Mouse (Mus musculus) left cerebral cortex, postnatal 10 days (tissue): ENCODE measurements at regions not wholly inside any gene's neighbourhood (a gene's known extent, or its start where the extent isn't known, plus 50 kb on each side); places are given as distances from the start of the nearest gene placed in this dataset.

Experiments
- DNase-seq, 2 experiments: peaks; one replicate each; pipeline ENCODE4 v3.0.0; 2021 to 2022; ENCODE audit warnings: low spot score in 2 of 2, mixed read lengths in 1 of 2; ENCODE audit errors: extremely low spot score in 1 of 2
- intact Hi-C: fragments of 180-260 bp; cut with DNase I; formaldehyde crosslinking; loops from one replicate; pipeline ENCODE4 v1.15.1; 2025

GRCm38 (mm10) chr9:18210721-18211120 lies 81.2 kb upstream of the Chordc1 start:
- no peak for DNase-seq
- intact Hi-C loops: no loop called here

GRCm38 (mm10) chr9:18226644-18227043 lies 65.3 kb upstream of the Chordc1 start:
- intact Hi-C loops: loop anchor here (10.0 kb wide), 1 partner anchor 1722 kb away; the partner anchor contains the start of gene Fat3

GRCm38 (mm10) chr9:18229933-18230332 lies 62.0 kb upstream of the Chordc1 start:
- peak in 1 of 2 experiments; percentile 11 for DNase-seq
- intact Hi-C loops: loop anchor here (10.0 kb wide), 1 partner anchor 1725 kb away; the partner anchor contains the start of gene Fat3

More at GRCm38 (mm10) chr9:18226644-18227043, 65.3 kb upstream of the Chordc1 start:
- DNase-seq: no peak
